Mouse (Mus musculus): ENCODE results near the gene Zfp534.
A peak's percentile ranks its signal among the peaks of the same experiment; 100 is the strongest.
"Not testable (repeated sequence)": the region's sequence is repeated elsewhere in the genome, so short reads cannot be mapped to it uniquely, and the experiment has no call there.

Gene Zfp534

GRCm38 (mm10) chr4:147702453-147702852, at the start of gene Zfp534:
TSS of gene Zfp534 (minus strand) at chr4:147702553.
- not testable (repeated sequence) for DNase-seq

GRCm38 (mm10) chr4:147746255-147746654, 43.9 kb upstream of the Zfp534 start:
- not testable (repeated sequence) for DNase-seq

GRCm38 (mm10) chr4:147738636-147739369, 36.5 kb upstream of the Zfp534 start:
- DNase-seq = peak; percentile 1 to 2

GRCm38 (mm10) chr4:147655245-147655644, 47.1 kb downstream of the Zfp534 start:
- DNase-seq = not testable (repeated sequence)

- DNase-seq = not testable (repeated sequence)
Measured at GRCm38 (mm10) chr4:147647407-147647806, 54.9 kb downstream of the Zfp534 start.

GRCm38 (mm10) chr4:147642413-147642812, 59.9 kb downstream of the Zfp534 start, which contains the start of gene Zfp979:
TSS of gene Zfp979 (minus strand) at chr4:147642513.
- DNase-seq = not testable (repeated sequence)

- not testable (repeated sequence) for DNase-seq
Measured at GRCm38 (mm10) chr4:147641932-147642331, 60.4 kb downstream of the Zfp534 start.

GRCm38 (mm10) chr4:147633818-147634262, 68.5 kb downstream of the Zfp534 start:
- not testable (repeated sequence) for DNase-seq
